Mouse (Mus musculus): ENCODE measurements around the gene Psmd5. TPM values are rescaled to one million over a fixed set of nuclear protein-coding genes. Genes with fewer than 3 reads are reported as not detected.

The Psmd5 gene
- polyA plus RNA-seq (2015; fragmentation: Nextera tagmentation; extraction: Ambion mirVana) = 55.5 and 55.9 TPM in 2 replicates

- peak within 1 kb of the TSS; percentile 18 for H3K4me3 ChIP-seq (ENCODE audit: low read depth, low read length)
- 14% methylated on average over 8 of the region's 8 CpGs for WGBS
- no peaks in the 10 kb centered on the region for H3K27me3 ChIP-seq (ENCODE audit: control insufficient read depth, insufficient read depth, low read length)
- H3K4me1 ChIP-seq (replicated peaks; ENCODE audit: control insufficient read depth, insufficient read depth) = no peaks in the 10 kb centered on the region
- no peak within 1 kb of the TSS for H3K27ac ChIP-seq (replicated peaks)
- TF ChIP-seq EP300 (optimal IDR thresholded peaks at IDR 0.05) = no peak
- peak within 1 kb of the TSS; percentile 37 for H3K4me2 ChIP-seq (replicated peaks; ENCODE audit: low read depth)
- peak within 1 kb of the TSS; percentile 45; the same call in 1 of the 2 replicates for H3K9ac ChIP-seq (ENCODE audit: low read length)
- no peaks in the 10 kb centered on the region for H3K9me3 ChIP-seq (ENCODE audit: control insufficient read depth, low read length)
- no peak for DNase-seq (ENCODE audit: low spot score)
- H3K36me3 ChIP-seq (ENCODE audit: control insufficient read depth, insufficient read depth, low read length) = no peaks in the 10 kb centered on the region
- no peak for ATAC-seq (ENCODE audit: low FRiP score, low TSS enrichment)
These were observed at the start of gene Psmd5 for GRCm38 (mm10) chr2:34874816-34875345. Gene Psmd5 (minus strand): TSS chr2:34874968.

- Histone ChIP-seq H3K27ac (replicated peaks) (no peak overlapping the region), H3K9ac (ENCODE audit: low read length) (no peak overlapping the region), H3K4me3 (ENCODE audit: low read depth, low read length) (no peak overlapping the region), H3K9me3 (ENCODE audit: control insufficient read depth, low read length) (no peaks in the 10 kb centered on the region), H3K27me3 (ENCODE audit: control insufficient read depth, insufficient read depth, low read length) (no peaks in the 10 kb centered on the region), H3K4me1 (replicated peaks; ENCODE audit: control insufficient read depth, insufficient read depth) (no peaks in the 10 kb centered on the region), H3K4me2 (replicated peaks; ENCODE audit: low read depth) (no peak overlapping the region), H3K36me3 (ENCODE audit: control insufficient read depth, insufficient read depth, low read length) (no peaks in the 10 kb centered on the region)
- WGBS = 16% methylated on average over 2 of the region's 2 CpGs
- ATAC-seq (ENCODE audit: low FRiP score, low TSS enrichment) = no peak
- DNase-seq (ENCODE audit: low spot score) = no peak
- TF ChIP-seq CTCF (IDR thresholded peaks at IDR 0.05; ENCODE audit: low read depth) (no peak), EP300 (optimal IDR thresholded peaks at IDR 0.05) (no peak)
These were observed 48.0 kb upstream of the Psmd5 start for GRCm38 (mm10) chr2:34922729-34923128.

GRCm38 (mm10) chr2:34920144-34920543 lies 45.4 kb upstream of the Psmd5 start:
- ATAC-seq (ENCODE audit: low FRiP score, low TSS enrichment) (no peak), DNase-seq (ENCODE audit: low spot score) (no peak)
- Histone ChIP-seq H3K4me2 (replicated peaks; ENCODE audit: low read depth) (no peak overlapping the region), H3K36me3 (ENCODE audit: control insufficient read depth, insufficient read depth, low read length) (no peaks in the 10 kb centered on the region), H3K4me3 (ENCODE audit: low read depth, low read length) (no peak overlapping the region), H3K9me3 (ENCODE audit: control insufficient read depth, low read length) (no peaks in the 10 kb centered on the region), H3K4me1 (replicated peaks; ENCODE audit: control insufficient read depth, insufficient read depth) (no peaks in the 10 kb centered on the region), H3K9ac (ENCODE audit: low read length) (no peak overlapping the region), H3K27ac (replicated peaks) (no peak overlapping the region), H3K27me3 (ENCODE audit: control insufficient read depth, insufficient read depth, low read length) (no peaks in the 10 kb centered on the region)
- TF ChIP-seq EP300 (optimal IDR thresholded peaks at IDR 0.05) (no peak), CTCF (IDR thresholded peaks at IDR 0.05; ENCODE audit: low read depth) (no peak)
- WGBS = 43% methylated on average over 2 of the region's 2 CpGs

- ATAC-seq (ENCODE audit: low FRiP score, low TSS enrichment) = no peak
- Histone ChIP-seq H3K27ac (replicated peaks) (no peak overlapping the region), H3K36me3 (ENCODE audit: control insufficient read depth, insufficient read depth, low read length) (no peaks in the 10 kb centered on the region), H3K9ac (ENCODE audit: low read length) (no peak overlapping the region), H3K4me1 (replicated peaks; ENCODE audit: control insufficient read depth, insufficient read depth) (0 out of 2 replicates have a peak, but pooled peaks cover 2% of the 10 kb centered on the region), H3K4me2 (replicated peaks; ENCODE audit: low read depth) (no peak overlapping the region), H3K4me3 (ENCODE audit: low read depth, low read length) (no peak overlapping the region), H3K27me3 (ENCODE audit: control insufficient read depth, insufficient read depth, low read length) (no peaks in the 10 kb centered on the region), H3K9me3 (ENCODE audit: control insufficient read depth, low read length) (no peaks in the 10 kb centered on the region)
- DNase-seq (ENCODE audit: low spot score) = no peak
- 65% methylated on average over 2 of the region's 2 CpGs for WGBS
- TF ChIP-seq EP300 (optimal IDR thresholded peaks at IDR 0.05) (no peak), CTCF (IDR thresholded peaks at IDR 0.05; ENCODE audit: low read depth) (no peak)
These were observed 40.3 kb upstream of the Psmd5 start for GRCm38 (mm10) chr2:34915103-34915502.

GRCm38 (mm10) chr2:34914823-34915082 lies 40.0 kb upstream of the Psmd5 start:
- WGBS = 22% methylated on average over 2 of the region's 2 CpGs
- peak overlapping the region; percentile 99 for H3K4me2 ChIP-seq (replicated peaks; ENCODE audit: low read depth)
- no peak; the same call in 1 of the 2 replicates for ATAC-seq (ENCODE audit: low FRiP score, low TSS enrichment)
- H3K27me3 ChIP-seq (ENCODE audit: control insufficient read depth, insufficient read depth, low read length) = no peaks in the 10 kb centered on the region
- DNase-seq (ENCODE audit: low spot score) = no peak
- H3K9ac ChIP-seq (ENCODE audit: low read length) = no peak overlapping the region
- H3K4me1 ChIP-seq (replicated peaks; ENCODE audit: control insufficient read depth, insufficient read depth) = 0 out of 2 replicates have a peak, but pooled peaks cover 2% of the 10 kb centered on the region
- no peak for TF ChIP-seq EP300 (optimal IDR thresholded peaks at IDR 0.05)
- TF ChIP-seq CTCF (IDR thresholded peaks at IDR 0.05; ENCODE audit: low read depth) = no peak
- no peak overlapping the region for H3K27ac ChIP-seq (replicated peaks)
- no peaks in the 10 kb centered on the region for H3K36me3 ChIP-seq (ENCODE audit: control insufficient read depth, insufficient read depth, low read length)
- H3K4me3 ChIP-seq (ENCODE audit: low read depth, low read length) = no peak overlapping the region
- H3K9me3 ChIP-seq (ENCODE audit: control insufficient read depth, low read length) = no peaks in the 10 kb centered on the region

GRCm38 (mm10) chr2:34914069-34914822 lies 39.5 kb upstream of the Psmd5 start:
- TF ChIP-seq EP300 (optimal IDR thresholded peaks at IDR 0.05) (no peak), CTCF (IDR thresholded peaks at IDR 0.05; ENCODE audit: low read depth) (no peak)
- Histone ChIP-seq H3K4me1 (replicated peaks; ENCODE audit: control insufficient read depth, insufficient read depth) (0 out of 2 replicates have a peak, but pooled peaks cover 2% of the 10 kb centered on the region), H3K9ac (ENCODE audit: low read length) (peak overlapping the region; percentile 67), H3K27me3 (ENCODE audit: control insufficient read depth, insufficient read depth, low read length) (no peaks in the 10 kb centered on the region), H3K4me3 (ENCODE audit: low read depth, low read length) (peak overlapping the region; percentile 68), H3K9me3 (ENCODE audit: control insufficient read depth, low read length) (no peaks in the 10 kb centered on the region), H3K4me2 (replicated peaks; ENCODE audit: low read depth) (peak overlapping the region; percentile 99), H3K27ac (replicated peaks) (no peak overlapping the region), H3K36me3 (ENCODE audit: control insufficient read depth, insufficient read depth, low read length) (no peaks in the 10 kb centered on the region)
- 3% methylated on average over 28 of the region's 50 CpGs for WGBS
- peak; percentile 60 for ATAC-seq (ENCODE audit: low FRiP score, low TSS enrichment)
- peak; percentile 54 for DNase-seq (ENCODE audit: low spot score)

Measured in stomach, postnatal 0 days (tissue).